Comparison of ENCODE assay signal across 25 mouse cellular contexts in the genomic region with DNA sequence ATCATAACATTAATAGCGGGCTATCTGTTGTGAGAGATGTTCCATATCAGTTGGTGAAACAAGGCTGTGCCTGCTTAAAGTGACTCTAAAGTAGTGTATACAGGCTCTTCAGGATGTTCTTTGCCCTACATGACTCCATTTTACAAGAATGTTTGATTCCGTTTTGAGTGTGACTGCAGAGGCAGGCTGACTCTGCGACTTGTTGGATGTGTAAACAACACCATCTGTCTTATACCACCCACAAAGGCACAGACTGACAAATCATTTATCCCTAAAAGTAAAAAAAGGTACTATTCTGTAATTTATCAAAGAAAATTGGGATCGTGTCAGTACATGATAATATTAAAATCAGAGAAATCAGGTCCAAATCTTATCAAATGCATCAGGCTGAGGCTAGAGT.
DNase-seq lines count a peak whose midpoint lies in the region; ATAC-seq and TF ChIP-seq lines count a peak whose summit lies in the region.
"Had no signal": no experiment of that assay in that cellular context is flagged by ENCODE, and none has a peak within 500 bp of the region (broad histone marks: within the 10 kb centered on the region; RNA-seq: fewer than 3 reads in every experiment).

No protein-coding gene starts in this region.

- 0 out of 2 replicates have a peak, but pooled peaks have one; percentile 20 for ATAC-seq in frontal cortex, adult (ENCODE audit: low TSS enrichment)
- ATAC-seq: activated CD4-positive, CD25-positive, alpha-beta regulatory T cell, adult 4 months; CD4-positive, CD25-positive, alpha-beta regulatory T cell, adult 4 months; forebrain, embryonic 13.5 days; forebrain, embryonic 15.5 days; Patski had no signal

- H3K27me3 ChIP-seq in kidney, adult 2 months (replicated peaks; ENCODE audit: control insufficient read depth, insufficient read depth, low read length), result no peaks in the 10 kb centered on the region
- H3K27me3 ChIP-seq: embryonic facial prominence, embryonic 12.5 days; forebrain, embryonic 13.5 days; forebrain, embryonic 15.5 days had no signal

- no peaks in the 10 kb centered on the region for H3K36me3 ChIP-seq in kidney, adult 2 months (ENCODE audit: control insufficient read depth, insufficient read depth, low read length)
- H3K36me3 ChIP-seq: embryonic facial prominence, embryonic 12.5 days; forebrain, embryonic 15.5 days; G1E had no signal

- no peak for DNase-seq in frontal cortex, postnatal 14 days (ENCODE audit: low spot score in 2 of 2)
- DNase-seq in layer of hippocampus, adult 9-10 months (ENCODE audit: low spot score), result peak; percentile 16
- no peak for DNase-seq in layer of hippocampus, postnatal 25 days (ENCODE audit: extremely low spot score in 1 of 2, low spot score in 1 of 2)
- DNase-seq in right cerebral cortex, adult 18-20 months, result peak; percentile 39
- no peak for DNase-seq in right cerebral cortex, postnatal 4 days
- no peak for DNase-seq in kidney, adult 2 months
- DNase-seq: adrenal gland, adult 8-10 months; adrenal gland, postnatal 14 days; adrenal gland, postnatal 36 days; B cell, adult 2 months; cerebellum, adult 11 months; cerebellum, adult 18-20 months; cerebellum, adult 8-10 months; cerebellum, adult 9-11 months; cerebellum, postnatal 14 days; cerebellum, postnatal 36 days; embryo, embryonic 11 days had no signal

- no peak overlapping the region for H3K4me3 ChIP-seq in kidney, adult 2 months (ENCODE audit: insufficient read depth, low read depth, low read length)
- H3K4me3 ChIP-seq: embryonic facial prominence, embryonic 12.5 days; forebrain, embryonic 13.5 days; forebrain, embryonic 15.5 days had no signal

- TF ChIP-seq POLR2A in kidney, adult 2 months (IDR thresholded peaks at IDR 0.05; ENCODE audit: low read depth, low read length), result no peak

- no peak overlapping the region for H3K27ac ChIP-seq in kidney, adult 2 months (ENCODE audit: insufficient read depth, low read depth, low read length)
- H3K27ac ChIP-seq: embryonic facial prominence, embryonic 12.5 days; forebrain, embryonic 13.5 days; forebrain, embryonic 15.5 days had no signal

- 93% methylated on average over 4 of the region's 4 CpGs for WGBS in kidney, adult 2 months

- TF ChIP-seq CTCF in kidney, adult 2 months (conservative IDR thresholded peaks at IDR 0.05; ENCODE audit: insufficient read depth, insufficient read length, low read depth, low read length), result no peak

- 0 out of 2 replicates have a peak, but pooled peaks cover 3% of the 10 kb centered on the region for H3K4me1 ChIP-seq in kidney, adult 2 months (ENCODE audit: control insufficient read depth, insufficient read depth, low read length)
- H3K4me1 ChIP-seq: embryonic facial prominence, embryonic 12.5 days; forebrain, embryonic 13.5 days; forebrain, embryonic 15.5 days had no signal

Comparison
In these comparisons a context has a peak if more than half of its experiments do, and no peak if none do; other contexts are left out.
1. DNase-seq: peak in layer of hippocampus, adult 9-10 months (single experiment) and right cerebral cortex, adult 18-20 months (single experiment); none in frontal cortex, postnatal 14 days (0 of 2), layer of hippocampus, postnatal 25 days (0 of 2), right cerebral cortex, postnatal 4 days (single experiment) and kidney, adult 2 months (single experiment).